Mouse (Mus musculus) neural tube, embryonic 11.5 days (tissue): ENCODE results near the gene Ackr2. TPM values are rescaled to one million over a fixed set of nuclear protein-coding genes. Genes with fewer than 3 reads are reported as not detected.

Source experiments
- ATAC-seq: fragments of 200-750 bp; cut with Nextera tagmentation; 2 replicates; pipeline ENCODE4 v1.8.0; 2017; ENCODE audit warnings: moderate number of reproducible peaks, mild to moderate bottlenecking, moderate TSS enrichment, moderate library complexity; ENCODE audit not compliant: insufficient read depth, low FRiP score, low TSS enrichment
- DNase-seq: peaks from one replicate; pipeline ENCODE4 v3.0.0-alpha.2; 2015; ENCODE audit warnings: low spot score
- H3K27ac ChIP-seq: fragments of 300-500 bp; sonication (generic); 2 replicates; pipeline ENCODE4 v1.5.1; 2014; ENCODE audit warnings: low read depth, mild to moderate bottlenecking, low read length
- H3K27me3 ChIP-seq: fragments of 300-500 bp; sonication (generic); 2 replicates; pipeline ENCODE4 v1.6.1; 2014; ENCODE audit warnings: mild to moderate bottlenecking, low read length, mixed read lengths; ENCODE audit not compliant: control insufficient read depth, insufficient read depth
- H3K36me3 ChIP-seq: fragments of 300-500 bp; sonication (generic); 2 replicates; pipeline ENCODE4 v1.6.1; 2014; ENCODE audit warnings: mild to moderate bottlenecking, low read length, moderate library complexity, mixed read lengths; ENCODE audit not compliant: control insufficient read depth, insufficient read depth
- H3K4me1 ChIP-seq: fragments of 300-500 bp; sonication (generic); 2 replicates; pipeline ENCODE4 v1.6.1; 2014; ENCODE audit warnings: low read length, mixed read lengths; ENCODE audit not compliant: control insufficient read depth, insufficient read depth
- H3K4me2 ChIP-seq: fragments of 300-500 bp; sonication (generic); 2 replicates; pipeline ENCODE4 v1.6.1; 2014; ENCODE audit warnings: low read depth, mild to moderate bottlenecking, moderate library complexity
- H3K4me3 ChIP-seq: fragments of 300-500 bp; sonication (generic); 2 replicates; pipeline ENCODE4 v1.5.1; 2014; ENCODE audit warnings: low read depth, low read length
- H3K9ac ChIP-seq: fragments of 300-500 bp; sonication (generic); 2 replicates; pipeline ENCODE4 v1.6.1; 2014; ENCODE audit warnings: mild to moderate bottlenecking, low read length
- H3K9me3 ChIP-seq: fragments of 300-500 bp; sonication (generic); 2 replicates; pipeline ENCODE4 v1.6.1; 2016; ENCODE audit warnings: low read length; ENCODE audit not compliant: control insufficient read depth
- WGBS: fragments of 180-500 bp; shearing (Covaris S2); extraction: QIAGEN DNeasy Blood & Tissue Kit; methylation state at CpG from one replicate; pipeline ENCODE4 v1.1.7; 2014; 5-methylcytosine and 5-hydroxymethylcytosine counted together
- polyA plus RNA-seq: library from polyadenylated mRNA; unstranded; fragments of >200 nt; fragmentation: Nextera tagmentation; extraction: Ambion mirVana; gene quantifications from 2 replicates; pipeline ENCODE4 v1.2.1, GENCODE M21; 2014

The Ackr2 gene
- polyA plus RNA-seq, 1 experiment from 2014 or later: 1.1 TPM

DNA sequence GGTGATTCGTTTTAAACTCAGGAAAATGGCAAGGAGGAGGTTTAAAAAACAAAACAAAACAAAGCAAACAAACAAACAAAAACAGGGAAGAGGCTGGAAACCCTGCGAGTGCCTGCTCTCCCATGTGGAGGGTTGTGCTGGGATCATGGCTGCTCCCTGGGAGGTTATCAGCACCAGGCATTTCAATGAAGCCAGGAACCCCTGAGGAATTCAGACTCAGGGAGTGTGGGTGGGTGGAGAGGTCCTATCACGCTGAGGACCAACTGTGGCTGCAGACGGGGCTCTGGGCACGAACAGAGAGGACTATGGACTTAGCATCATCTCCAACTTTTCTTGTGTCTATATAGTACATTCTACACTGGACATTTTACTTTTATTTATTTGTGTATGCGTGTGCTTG, 1.2 kb downstream of the Ackr2 start:
- WGBS: 85% methylated on average over 6 of the region's 6 CpGs
- Histone ChIP-seq H3K27ac (no peak overlapping the region), H3K4me2 (no peak overlapping the region), H3K4me1 (no peaks in the 10 kb centered on the region), H3K9me3 (no peaks in the 10 kb centered on the region), H3K27me3 (no peaks in the 10 kb centered on the region), H3K4me3 (no peak overlapping the region), H3K36me3 (no peaks in the 10 kb centered on the region), H3K9ac (no peak overlapping the region)
- DNase-seq (no peak), ATAC-seq (no peak)

DNA sequence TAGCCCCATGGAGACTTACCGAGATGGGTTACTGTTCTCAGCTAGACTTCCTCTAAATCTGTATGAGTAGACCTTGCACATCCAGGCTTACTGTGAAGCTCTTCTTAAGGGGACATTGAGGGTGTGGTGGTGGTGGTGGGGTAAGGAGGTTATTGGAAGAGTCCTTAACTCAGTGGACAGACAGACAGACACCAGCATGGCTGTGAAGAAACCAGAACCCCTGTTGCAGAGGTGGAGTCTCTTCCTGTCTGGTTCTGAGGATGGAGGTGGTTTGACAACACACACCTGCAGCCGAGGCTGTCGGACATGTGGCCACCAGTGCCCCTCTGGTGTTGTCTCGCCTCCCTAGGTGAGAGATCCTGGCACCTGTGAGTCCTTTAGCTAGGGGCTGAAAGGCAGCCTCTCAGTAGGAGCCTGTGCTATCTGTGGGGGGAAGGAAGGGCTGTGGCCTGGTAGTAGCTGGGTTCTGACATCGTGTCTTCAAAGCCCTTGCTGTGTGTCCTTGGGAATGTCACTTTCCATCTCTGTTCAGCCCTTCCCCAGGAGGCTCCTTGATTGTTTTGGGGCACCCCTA, 2.2 kb downstream of the Ackr2 start:
- H3K36me3 ChIP-seq: no peaks in the 10 kb centered on the region
- ATAC-seq (no peak), DNase-seq (no peak)
- no peaks in the 10 kb centered on the region for H3K27me3 ChIP-seq
- H3K27ac ChIP-seq: no peak overlapping the region
- H3K4me2 ChIP-seq: no peak overlapping the region
- no peak overlapping the region for H3K9ac ChIP-seq
- WGBS: 78% methylated on average over 5 of the region's 5 CpGs
- H3K9me3 ChIP-seq: no peaks in the 10 kb centered on the region
- no peaks in the 10 kb centered on the region for H3K4me1 ChIP-seq
- no peak overlapping the region for H3K4me3 ChIP-seq

DNA sequence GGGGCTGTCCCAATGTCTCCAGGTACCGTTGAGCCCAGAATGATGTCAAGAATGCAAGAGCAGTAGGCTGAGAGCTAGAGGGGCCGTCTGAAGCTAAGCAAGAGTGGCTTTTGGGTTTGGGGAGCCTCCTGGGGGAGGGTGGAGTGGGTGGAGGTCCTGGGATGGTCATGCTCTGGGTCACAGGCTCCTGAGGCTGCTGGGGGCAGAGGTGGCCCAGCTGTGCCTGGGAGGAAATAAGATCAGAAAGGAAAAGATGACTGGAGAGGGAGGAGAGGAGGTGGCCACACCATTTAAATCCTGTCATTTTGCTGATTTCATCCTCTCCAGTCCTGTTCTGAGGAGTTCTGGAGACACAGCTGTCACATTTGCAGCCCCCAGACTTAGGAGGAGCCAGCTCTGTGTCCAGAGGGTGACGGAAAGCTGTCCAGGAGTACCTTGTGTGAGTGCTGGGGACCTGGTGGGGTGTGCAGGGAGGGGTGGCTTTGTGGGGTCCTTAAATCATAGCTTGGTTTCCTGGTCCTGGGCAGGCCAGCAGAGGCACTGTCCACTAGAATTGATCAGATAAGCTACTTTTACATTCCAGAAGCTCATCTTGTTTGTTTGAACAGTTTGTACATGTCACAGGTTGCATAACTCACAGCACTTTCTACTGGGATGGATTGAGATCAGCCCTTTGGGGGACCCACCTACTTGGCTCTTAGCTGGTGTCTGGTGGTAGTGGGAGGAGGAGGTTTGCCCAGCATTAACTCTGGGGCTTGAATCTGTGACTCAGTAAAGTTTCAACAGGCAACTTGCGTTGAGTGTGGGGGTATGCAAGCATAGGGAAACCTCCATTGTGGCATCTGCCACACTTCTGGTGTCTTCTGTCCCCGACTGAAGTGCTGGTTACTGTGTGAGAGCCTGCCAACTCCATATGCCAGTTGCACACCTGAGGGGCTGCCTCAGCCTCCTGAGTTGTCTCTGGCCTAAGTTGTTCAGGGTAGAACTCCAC, 3.9 kb downstream of the Ackr2 start:
- Histone ChIP-seq H3K27me3 (no peaks in the 10 kb centered on the region), H3K4me2 (no peak overlapping the region), H3K9me3 (no peaks in the 10 kb centered on the region), H3K4me3 (no peak overlapping the region), H3K36me3 (no peaks in the 10 kb centered on the region), H3K9ac (no peak overlapping the region), H3K27ac (no peak overlapping the region), H3K4me1 (no peaks in the 10 kb centered on the region)
- WGBS: 69% methylated on average over 5 of the region's 5 CpGs
- no peak for ATAC-seq
- DNase-seq: no peak

DNA sequence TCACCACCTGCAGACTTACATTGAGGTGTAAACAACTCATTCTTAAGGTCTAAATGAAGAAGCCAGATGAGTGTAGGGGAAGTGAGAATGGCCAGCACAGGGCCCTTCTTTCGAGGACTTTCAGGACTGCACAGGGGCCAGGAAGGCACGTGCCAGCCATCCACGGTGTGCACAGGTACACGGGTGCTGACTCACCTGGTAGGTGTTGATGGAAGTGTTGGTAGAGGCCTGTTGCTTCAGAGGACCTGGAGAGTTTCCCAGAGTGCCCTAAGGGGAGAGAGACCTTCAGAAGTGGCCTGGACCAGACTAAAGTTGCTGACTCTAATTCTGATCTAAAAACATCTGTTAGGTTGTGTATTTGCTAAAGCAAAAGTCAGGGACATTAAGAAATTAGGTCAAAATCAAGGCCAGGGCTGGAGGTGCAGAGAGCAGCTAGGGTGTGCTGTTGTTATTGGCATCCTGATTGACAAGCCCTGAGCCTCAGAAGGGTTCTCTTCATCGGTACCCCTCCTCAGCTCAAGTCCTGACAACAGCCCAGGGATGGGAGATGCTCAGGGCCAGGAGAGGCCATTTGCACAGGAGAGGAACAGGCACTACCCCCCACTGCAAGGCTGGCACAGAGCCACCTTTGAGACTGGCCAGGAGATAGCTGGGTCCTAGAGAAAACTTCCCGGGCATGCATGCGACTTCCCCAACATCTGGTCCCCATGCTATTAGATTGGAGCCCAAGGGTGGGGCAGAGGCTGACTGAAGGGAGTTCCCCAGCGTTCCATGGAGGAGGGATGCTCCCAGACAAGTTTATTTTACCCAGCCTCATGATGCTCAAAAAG, 5.5 kb downstream of the Ackr2 start:
- no peaks in the 10 kb centered on the region for H3K4me1 ChIP-seq
- H3K36me3 ChIP-seq: no peaks in the 10 kb centered on the region
- no peaks in the 10 kb centered on the region for H3K9me3 ChIP-seq
- WGBS: 81% methylated on average over 8 of the region's 8 CpGs
- ATAC-seq (no peak), DNase-seq (no peak)
- H3K27ac ChIP-seq: no peak overlapping the region
- no peak overlapping the region for H3K4me2 ChIP-seq
- H3K4me3 ChIP-seq: no peak overlapping the region
- no peak overlapping the region for H3K9ac ChIP-seq
- H3K27me3 ChIP-seq: no peaks in the 10 kb centered on the region

DNA sequence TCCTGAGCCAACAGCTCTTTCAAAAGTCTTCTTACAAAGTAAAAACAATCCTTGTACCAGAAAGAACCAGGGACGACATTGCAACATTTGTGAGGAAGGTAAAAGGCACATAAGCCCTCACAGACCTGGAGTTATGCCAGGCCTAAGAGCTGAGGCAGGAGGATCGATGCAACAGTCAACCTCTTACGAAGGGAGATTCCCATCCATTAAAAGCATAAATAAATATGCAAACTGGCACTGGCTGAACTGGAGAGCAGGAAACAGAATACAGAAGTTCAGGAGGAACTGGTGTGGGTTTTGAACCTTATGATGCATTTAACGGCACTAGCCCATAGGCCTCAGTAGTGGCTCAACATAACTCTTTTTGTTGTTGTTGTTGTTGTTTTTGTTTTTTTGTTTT, 6.2 kb downstream of the Ackr2 start:
- ATAC-seq (no peak), DNase-seq (no peak)
- Histone ChIP-seq H3K9me3 (no peaks in the 10 kb centered on the region), H3K9ac (no peak overlapping the region), H3K4me1 (no peaks in the 10 kb centered on the region), H3K27me3 (no peaks in the 10 kb centered on the region), H3K36me3 (no peaks in the 10 kb centered on the region), H3K27ac (no peak overlapping the region), H3K4me3 (no peak overlapping the region), H3K4me2 (no peak overlapping the region)
- 87% methylated on average over 4 of the region's 4 CpGs for WGBS

DNA sequence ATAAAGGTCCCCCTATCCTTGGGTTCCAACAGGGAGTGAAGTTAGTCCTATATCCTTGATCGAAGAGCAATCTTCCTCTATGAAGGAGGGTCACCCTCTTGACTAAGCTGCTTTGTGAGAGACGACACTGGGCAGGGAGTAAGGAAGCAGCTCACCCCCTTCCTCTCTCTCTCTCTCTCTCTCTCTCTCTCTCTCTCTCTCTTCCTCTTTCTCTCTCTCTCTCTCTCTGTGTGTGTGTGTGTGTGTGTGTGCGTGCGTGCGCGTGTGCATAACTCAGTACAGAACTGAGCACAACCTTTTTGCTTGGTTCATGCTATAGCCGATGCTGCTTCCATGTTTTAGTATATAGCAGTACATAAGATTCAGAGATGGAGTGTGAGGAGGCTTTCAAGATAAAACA, 6.8 kb downstream of the Ackr2 start:
- no peak overlapping the region for H3K4me2 ChIP-seq
- H3K9ac ChIP-seq: no peak overlapping the region
- no peaks in the 10 kb centered on the region for H3K9me3 ChIP-seq
- no peak overlapping the region for H3K4me3 ChIP-seq
- H3K27me3 ChIP-seq: no peaks in the 10 kb centered on the region
- H3K36me3 ChIP-seq: no peaks in the 10 kb centered on the region
- no peaks in the 10 kb centered on the region for H3K4me1 ChIP-seq
- H3K27ac ChIP-seq: no peak overlapping the region
- no peak for ATAC-seq
- WGBS: 87% methylated on average over 7 of the region's 7 CpGs
- no peak for DNase-seq

DNA sequence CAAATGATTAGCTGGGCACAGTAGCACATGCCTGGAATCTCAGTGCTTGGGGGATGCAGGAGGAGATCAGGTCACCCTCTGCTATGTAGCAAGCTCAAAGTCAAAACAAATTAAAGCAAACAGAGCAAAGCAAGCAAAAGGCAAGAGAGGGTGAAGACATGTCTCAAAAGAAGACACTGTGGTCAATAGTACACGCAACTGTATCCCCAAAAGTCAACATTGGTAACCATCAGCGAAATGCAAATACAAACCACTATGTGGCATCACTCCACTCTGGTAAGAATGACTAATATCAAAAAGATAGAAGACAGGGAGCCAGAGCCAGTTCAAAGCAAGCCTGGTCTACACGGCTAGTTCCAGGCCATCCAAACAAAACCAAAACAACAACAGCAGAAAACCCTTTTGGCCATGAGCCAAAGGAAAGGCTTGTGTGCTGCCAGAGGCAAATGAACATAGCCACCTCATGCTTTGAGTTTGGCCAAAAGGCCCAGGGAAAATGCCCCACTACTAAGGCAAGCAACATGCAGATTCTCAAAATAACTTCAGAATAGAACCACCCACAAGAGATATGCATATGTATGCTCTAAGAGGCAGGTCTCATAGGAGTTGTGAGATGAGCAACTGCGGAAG, 7.5 kb downstream of the Ackr2 start:
- WGBS: 83% methylated on average over 4 of the region's 4 CpGs
- Histone ChIP-seq H3K4me1 (no peaks in the 10 kb centered on the region), H3K27ac (no peak overlapping the region), H3K4me2 (no peak overlapping the region), H3K9ac (no peak overlapping the region), H3K9me3 (no peaks in the 10 kb centered on the region), H3K27me3 (no peaks in the 10 kb centered on the region), H3K4me3 (no peak overlapping the region), H3K36me3 (no peaks in the 10 kb centered on the region)
- ATAC-seq (no peak), DNase-seq (no peak)

DNA sequence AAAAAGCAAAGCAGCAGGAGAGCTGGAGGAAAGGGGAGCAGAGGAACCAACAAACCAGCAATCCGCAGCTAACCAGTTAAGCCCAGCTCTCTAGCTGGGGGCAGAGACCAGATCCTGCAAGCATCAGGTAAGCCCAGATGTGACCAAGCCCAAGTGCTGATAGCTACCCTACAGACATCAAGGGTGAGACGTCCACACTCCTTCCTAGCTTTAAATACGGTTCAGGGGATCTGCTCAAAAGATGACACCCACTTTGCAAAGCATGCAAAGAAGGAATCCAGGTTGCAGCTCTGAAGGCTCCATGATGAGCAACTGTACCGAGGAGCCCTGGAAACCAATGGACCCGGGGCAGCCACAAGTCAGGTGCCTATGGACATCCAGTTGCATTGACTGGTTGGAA, 8.3 kb downstream of the Ackr2 start:
- Histone ChIP-seq H3K4me3 (no peak overlapping the region), H3K36me3 (no peaks in the 10 kb centered on the region), H3K4me2 (no peak overlapping the region), H3K27ac (no peak overlapping the region), H3K27me3 (no peaks in the 10 kb centered on the region), H3K4me1 (no peaks in the 10 kb centered on the region), H3K9me3 (no peaks in the 10 kb centered on the region), H3K9ac (no peak overlapping the region)
- no peak for ATAC-seq
- no peak for DNase-seq
- WGBS: 84% methylated on average over 5 of the region's 5 CpGs
